Mouse (Mus musculus): ENCODE measurements around the gene Ltbp1.

DNA sequence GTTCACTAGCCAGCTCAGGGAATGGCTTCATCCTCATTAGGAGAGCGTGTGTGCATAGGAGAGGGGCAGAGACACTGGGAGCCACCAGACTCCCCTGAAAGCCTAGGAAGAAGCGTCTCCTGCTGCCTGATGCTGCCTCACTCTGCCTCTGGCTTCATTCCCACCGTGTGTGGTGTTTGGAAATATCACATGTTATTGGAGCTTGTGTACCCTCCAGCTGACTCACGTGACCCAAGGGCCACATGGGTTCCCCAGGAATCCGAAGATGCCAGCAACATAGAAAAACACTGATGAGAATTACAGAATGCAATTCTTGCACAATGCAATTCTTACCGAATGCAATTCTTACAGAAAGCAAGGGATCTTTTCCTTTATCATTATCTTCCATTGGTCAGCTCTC, 325.0 kb downstream of the Ltbp1 start:
- no peak for TF ChIP-seq CTCF (conservative IDR thresholded peaks at IDR 0.05; ENCODE audit: low read length)
- TF ChIP-seq POU5F1 (IDR thresholded peaks at IDR 0.05; ENCODE audit: borderline replicate concordance, low read length) = no peak

Measured in E14TG2a.4 (cell line).